Mouse (Mus musculus): ENCODE measurements around the gene Btg4. TPM values are rescaled to one million over a fixed set of nuclear protein-coding genes. Genes with fewer than 3 reads are reported as not detected.

The Btg4 gene
- polyA plus RNA-seq, 2 experiments from 2014 or later: not detected

GRCm38 (mm10) chr9:51167954-51168353, 107.3 kb downstream of the Btg4 start:
- ATAC-seq: no peak

- no peak for ATAC-seq
Observed at GRCm38 (mm10) chr9:51168698-51169097, 108.0 kb downstream of the Btg4 start.

GRCm38 (mm10) chr9:51169133-51169532, 108.4 kb downstream of the Btg4 start:
- ATAC-seq: no peak

Other genes with a start within 250 kb of the Btg4 start
- 10 to 100 TPM; 59.3 to 72.1 TPM for gene Ppp2r1b, start 215.6 kb upstream of the Btg4 start, polyA plus RNA-seq (2017; shearing (Covaris generic))
- 10 to 100 TPM; 14.4 to 18.7 TPM for gene Sik2, start 51.8 kb upstream of the Btg4 start, polyA plus RNA-seq (2017; shearing (Covaris generic))
- not detected for gene Layn, start 16.2 kb downstream of the Btg4 start, polyA plus RNA-seq (2017; shearing (Covaris generic))
- not detected for gene 4833427G06Rik, start 41.2 kb downstream of the Btg4 start, polyA plus RNA-seq (2017; shearing (Covaris generic))
- not detected for gene Gm32742, start 104.6 kb downstream of the Btg4 start, polyA plus RNA-seq (2017; shearing (Covaris generic))
- gene Pou2af1, start 152.8 kb downstream of the Btg4 start, polyA plus RNA-seq (2017; shearing (Covaris generic)): 1 to 10 TPM; 5.2 to 6.6 TPM
- gene Colca2, start 217.7 kb downstream of the Btg4 start, polyA plus RNA-seq (2017; shearing (Covaris generic)): not detected